Mouse (Mus musculus) C2C12 (cell line): ENCODE measurements around the gene Mbd5. TPM values are rescaled to one million over a fixed set of nuclear protein-coding genes. Genes with fewer than 3 reads are reported as not detected.

ENCODE experiments used
- H3K27me3 ChIP-seq: one replicate; pipeline ENCODE4 v1.6.1; 2011; ENCODE audit not compliant: control insufficient read depth, insufficient read depth, insufficient read length
- H3K36me3 ChIP-seq: one replicate; pipeline ENCODE4 v1.6.1; 2011; ENCODE audit not compliant: control insufficient read depth, insufficient read depth
- H3K4me3 ChIP-seq: one replicate; pipeline ENCODE4 v1.5.1; 2011; ENCODE audit warnings: mild to moderate bottlenecking, control low read depth; ENCODE audit not compliant: poor library complexity, insufficient read depth, severe bottlenecking
- H3K79me2 ChIP-seq: one replicate; pipeline ENCODE4 v1.6.1; 2011; ENCODE audit not compliant: control insufficient read depth, insufficient read depth
- H3K79me3 ChIP-seq: one replicate; pipeline ENCODE4 v1.6.1; 2011; ENCODE audit warnings: low read depth, control low read depth
- H3ac ChIP-seq: one replicate; pipeline ENCODE3; 2011; ENCODE audit warnings: low read depth; ENCODE audit not compliant: control insufficient read depth, insufficient read length
- CEBPB ChIP-seq: IDR thresholded peaks from one replicate; pipeline ENCODE4 v1.6.1; 2011; ENCODE audit warnings: low read depth, mild to moderate bottlenecking, control low read depth, moderate library complexity
- CTCF ChIP-seq: IDR thresholded peaks from one replicate; pipeline ENCODE4 v1.5.1; 2011; ENCODE audit not compliant: control insufficient read depth, insufficient read depth, insufficient read length
- FOSL1 ChIP-seq: IDR thresholded peaks from one replicate; pipeline ENCODE4 v1.8.0; 2011; ENCODE audit warnings: mild to moderate bottlenecking, low read length; ENCODE audit not compliant: poor library complexity, insufficient read depth, severe bottlenecking
- MAX ChIP-seq: IDR thresholded peaks from one replicate; pipeline ENCODE4 v1.6.1; 2011; ENCODE audit warnings: mild to moderate bottlenecking, control low read depth
- MYOD1 ChIP-seq: IDR thresholded peaks from one replicate; pipeline ENCODE4 v1.6.1; 2011; ENCODE audit warnings: low read depth; ENCODE audit not compliant: control insufficient read depth, insufficient read length
- MYOG ChIP-seq: IDR thresholded peaks from one replicate; pipeline ENCODE4 v1.6.1; 2011; ENCODE audit not compliant: control insufficient read depth, insufficient read length; ENCODE audit errors: extremely low read depth
- USF1 ChIP-seq: IDR thresholded peaks from one replicate; pipeline ENCODE4 v1.6.1; 2011; ENCODE audit warnings: low read depth, mild to moderate bottlenecking, control low read depth, moderate library complexity
- polyA plus RNA-seq: library from polyadenylated mRNA; unstranded; fragments of >200 nt; fragmentation: generic; extraction: Trizol; gene quantifications from one replicate; pipeline ENCODE4 v1.2.1, GENCODE M21; 2012; ENCODE audit warnings: missing spikeins

The Mbd5 gene
- polyA plus RNA-seq, 1 experiment: 3.8 TPM

DNA sequence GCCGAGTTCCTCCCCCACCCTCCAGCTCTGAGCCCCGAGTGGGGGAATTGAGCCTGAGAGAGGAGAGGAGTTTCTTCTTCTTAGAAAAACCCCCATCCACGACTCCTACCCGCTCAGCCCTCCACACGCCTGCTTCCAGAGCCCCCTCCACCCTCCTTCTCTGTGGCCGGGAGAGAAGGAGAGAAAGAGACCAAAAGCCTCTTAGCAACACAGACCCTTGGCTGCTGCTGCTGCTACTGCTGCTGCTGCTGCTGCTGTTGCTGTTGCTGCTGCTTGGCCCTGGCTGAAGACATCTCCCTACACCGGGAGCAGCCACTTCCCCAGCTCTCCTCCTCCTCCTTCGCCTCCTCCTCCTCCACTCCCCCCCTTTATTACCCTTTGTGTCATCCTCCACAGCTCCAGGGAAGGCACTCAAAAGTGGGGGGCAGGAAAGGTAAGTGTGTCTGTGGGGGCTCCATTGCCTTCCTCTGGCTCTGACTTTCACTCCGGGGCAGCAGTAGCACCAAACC lies 489 bp downstream of the Mbd5 start:
- H3K36me3 ChIP-seq: peaks cover 9% of the 10 kb centered on the region
- H3K79me3 ChIP-seq: peaks cover 87% of the 10 kb centered on the region
- H3K79me2 ChIP-seq: peaks cover 94% of the 10 kb centered on the region
- H3ac ChIP-seq: peak overlapping the region; percentile 77
- TF ChIP-seq CEBPB: no peak
- no peak for TF ChIP-seq USF1
- no peak for TF ChIP-seq CTCF
- H3K27me3 ChIP-seq: no peaks in the 10 kb centered on the region
- H3K4me3 ChIP-seq: peak overlapping the region; percentile 90

DNA sequence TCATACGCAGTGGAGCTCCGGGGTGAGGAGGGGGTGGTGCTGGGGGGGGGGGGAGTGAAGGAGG lies 776 bp downstream of the Mbd5 start, which contains the start of gene Orc4:
TSS of gene Orc4 (minus strand) at position 26 of the 64 bp plus-strand sequence.
- no peak for TF ChIP-seq USF1
- no peak for TF ChIP-seq MYOD1
- TF ChIP-seq MYOG: no peak
- no peak for TF ChIP-seq CTCF
- no peak for TF ChIP-seq FOSL1
- H3ac ChIP-seq: peak within 1 kb of the TSS; percentile 77
- peak within 1 kb of the TSS; percentile 90 for H3K4me3 ChIP-seq
- H3K79me2 ChIP-seq: peaks cover 94% of the 10 kb centered on the region
- no peaks in the 10 kb centered on the region for H3K27me3 ChIP-seq
- H3K36me3 ChIP-seq: peaks cover 9% of the 10 kb centered on the region
- H3K79me3 ChIP-seq: peaks cover 86% of the 10 kb centered on the region

DNA sequence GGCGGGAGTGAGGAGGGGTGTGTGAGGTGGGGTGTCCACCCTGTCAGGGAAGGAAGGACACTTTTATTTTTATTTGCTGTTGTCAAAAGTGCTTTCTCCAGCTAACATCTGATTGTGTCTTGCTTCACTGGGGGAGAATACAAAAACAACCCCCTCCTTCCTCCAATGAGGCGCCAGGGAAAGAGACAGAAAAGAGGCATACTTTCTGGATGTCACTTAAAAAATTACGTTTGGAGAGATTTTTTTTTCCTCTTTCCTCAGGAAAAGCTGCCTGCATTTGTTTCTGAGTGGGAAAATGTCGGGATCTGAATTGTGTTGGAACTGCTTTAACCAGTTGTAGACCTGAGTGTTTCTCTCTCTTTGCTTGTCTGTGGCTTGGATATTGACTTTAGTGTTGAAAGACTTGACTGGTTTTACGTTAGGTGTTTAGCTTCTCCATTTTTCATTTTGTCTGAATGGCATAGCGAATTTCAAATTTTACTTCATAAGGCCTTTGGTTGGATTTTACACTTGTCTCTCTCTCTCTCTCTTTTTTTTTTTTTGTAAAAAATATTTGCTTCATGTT lies 1.1 kb downstream of the Mbd5 start:
- Histone ChIP-seq H3K36me3 (peaks cover 7% of the 10 kb centered on the region), H3ac (peak overlapping the region; percentile 26), H3K4me3 (peak overlapping the region; percentile 90), H3K79me3 (peaks cover 86% of the 10 kb centered on the region), H3K79me2 (peaks cover 94% of the 10 kb centered on the region), H3K27me3 (no peaks in the 10 kb centered on the region)
- no peak for TF ChIP-seq MYOD1
- no peak for TF ChIP-seq MYOG
- TF ChIP-seq FOSL1: no peak
- no peak for TF ChIP-seq CEBPB
- no peak for TF ChIP-seq CTCF
- no peak for TF ChIP-seq MAX
- TF ChIP-seq USF1: no peak

DNA sequence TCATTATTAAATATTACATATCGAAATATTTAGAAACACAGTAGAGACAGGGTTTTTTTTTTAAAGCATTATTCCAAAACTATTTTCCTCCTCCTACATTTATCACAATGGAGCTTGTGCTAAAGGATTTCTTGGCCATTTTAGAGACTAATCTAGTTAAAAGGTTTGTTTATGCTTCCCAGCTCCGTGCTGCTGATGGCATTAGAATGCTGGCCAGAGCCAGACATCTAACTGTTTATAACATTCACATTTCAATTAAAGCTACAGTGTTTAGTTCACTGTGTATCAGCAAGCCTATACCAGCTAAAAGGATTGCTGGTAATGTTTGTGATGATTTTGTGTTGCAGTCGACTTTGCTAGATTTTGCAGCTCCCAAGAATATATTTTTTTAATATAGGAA lies 7.3 kb downstream of the Mbd5 start:
- Histone ChIP-seq H3ac (no peak overlapping the region), H3K79me2 (peaks cover 70% of the 10 kb centered on the region), H3K36me3 (no peaks in the 10 kb centered on the region), H3K27me3 (no peaks in the 10 kb centered on the region), H3K79me3 (peaks cover 45% of the 10 kb centered on the region), H3K4me3 (no peak overlapping the region)
- TF ChIP-seq CEBPB: no peak
- no peak for TF ChIP-seq USF1
- TF ChIP-seq MYOG: no peak
- no peak for TF ChIP-seq MAX
- no peak for TF ChIP-seq MYOD1
- no peak for TF ChIP-seq CTCF
- TF ChIP-seq FOSL1: no peak

DNA sequence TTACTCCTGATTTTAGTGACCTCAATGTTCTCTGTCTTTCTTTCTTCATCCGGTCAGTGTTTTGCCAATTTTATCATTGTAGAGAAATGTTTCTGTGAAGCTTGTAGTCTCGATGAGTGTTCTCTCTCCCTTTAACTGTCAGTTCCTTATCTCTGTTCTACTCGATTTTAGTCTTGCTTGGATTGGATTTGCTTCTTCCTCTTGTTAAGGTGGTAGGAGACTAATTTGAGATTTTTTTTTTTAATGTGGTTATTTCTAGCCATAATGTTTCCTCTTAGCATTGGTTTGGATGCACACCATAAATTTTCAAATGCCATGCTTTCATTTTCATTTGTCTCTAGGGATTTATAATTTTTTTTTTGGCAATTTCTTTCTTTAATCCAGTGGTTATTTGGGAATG lies 29.6 kb downstream of the Mbd5 start:
- TF ChIP-seq MAX (no peak), MYOG (no peak), CTCF (no peak), MYOD1 (no peak), CEBPB (no peak), USF1 (no peak), FOSL1 (no peak)
- Histone ChIP-seq H3K27me3 (no peaks in the 10 kb centered on the region), H3K4me3 (no peak overlapping the region), H3ac (no peak overlapping the region), H3K79me3 (peaks cover 6% of the 10 kb centered on the region), H3K36me3 (no peaks in the 10 kb centered on the region), H3K79me2 (peaks cover 15% of the 10 kb centered on the region)

DNA sequence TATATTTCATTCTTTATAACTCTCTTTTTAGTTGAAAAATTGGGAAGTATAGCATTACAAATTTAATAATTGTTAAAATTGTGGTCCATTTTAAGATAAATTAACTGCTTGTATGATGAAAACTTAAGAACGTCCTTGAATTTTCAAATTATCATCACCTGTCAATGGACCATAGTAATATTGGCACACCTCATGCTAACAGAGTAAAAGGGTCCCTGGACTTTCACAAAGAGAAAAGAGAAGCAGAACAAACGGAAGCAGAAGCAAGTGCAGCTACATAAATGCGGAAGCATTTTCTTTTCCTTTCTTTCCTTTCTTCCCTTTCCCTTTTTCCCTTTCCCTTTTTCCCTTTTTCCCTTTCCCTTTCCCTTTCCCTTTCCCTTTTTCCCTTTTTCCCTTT lies 41.0 kb downstream of the Mbd5 start:
- H3K79me3 ChIP-seq: no peaks in the 10 kb centered on the region
- no peak overlapping the region for H3ac ChIP-seq
- H3K36me3 ChIP-seq: peaks cover 1% of the 10 kb centered on the region
- no peak overlapping the region for H3K4me3 ChIP-seq
- peaks cover 6% of the 10 kb centered on the region for H3K79me2 ChIP-seq
- H3K27me3 ChIP-seq: no peaks in the 10 kb centered on the region
- TF ChIP-seq MYOG: no peak
